Mouse (Mus musculus) heart, postnatal 36 days (tissue): ENCODE results near the gene Eprs. TPM values are rescaled to one million over a fixed set of nuclear protein-coding genes. Genes with fewer than 3 reads are reported as not detected.

Source experiments
- DNase-seq, 2 experiments: peaks; one replicate each; pipeline ENCODE4 v3.0.0; 2021 to 2022
- intact Hi-C: fragments of 180-260 bp; cut with DNase I; formaldehyde crosslinking; loops from one replicate; pipeline ENCODE4 v1.15.1; 2025
- microRNA-seq, 2 experiments: library from miRNA; unstranded; fragments of <30 nt; microRNA quantifications; one replicate each; pipeline ENCODE4 v1.2.0; 2021; ENCODE audit warnings: borderline number of aligned reads in 2 of 2
- total RNA-seq, 2 experiments: library from RNA; stranded (reverse); gene quantifications; 2 replicates each; pipeline ENCODE4 v1.2.3; 2021

Gene Eprs
- total RNA-seq, 2 experiments from 2014 or later = 78.7 to 85.3 TPM

DNA sequence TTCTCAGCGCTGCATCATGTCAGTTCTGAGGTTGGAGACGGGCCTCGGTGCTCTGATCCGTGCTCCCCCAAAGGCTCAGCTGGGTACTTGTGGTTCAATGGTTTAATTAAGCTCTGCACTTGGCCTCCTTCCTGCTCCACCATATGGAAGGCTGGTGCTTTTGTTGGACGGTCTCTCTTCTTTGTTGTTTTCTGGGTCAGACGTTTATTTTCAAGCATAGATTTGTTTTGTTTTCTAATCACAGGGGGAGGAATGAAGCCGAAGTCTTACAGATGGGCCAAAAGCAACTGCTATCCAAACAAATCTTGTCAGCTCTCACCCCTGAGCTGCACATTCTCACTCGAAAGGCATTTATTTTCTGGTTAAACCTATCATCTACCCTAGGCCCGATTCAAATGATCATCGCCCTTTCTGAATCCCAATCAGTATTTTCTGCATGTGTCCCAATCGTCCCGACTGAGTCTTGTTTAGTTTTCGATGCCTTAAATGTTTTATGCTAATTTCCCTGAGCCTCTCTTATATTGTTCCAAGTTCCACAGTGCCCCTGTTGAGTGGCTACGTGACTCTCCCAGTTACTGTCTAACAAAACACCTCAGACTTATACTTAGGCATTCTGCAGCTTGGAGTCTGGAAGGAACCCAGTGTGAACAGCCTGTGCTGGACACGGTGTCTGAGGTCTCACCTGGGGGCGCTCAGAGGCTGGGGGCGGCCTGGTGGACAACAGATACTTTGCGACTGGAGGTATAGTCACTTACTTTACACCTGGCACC is 79.0 kb downstream of the Eprs start:
- intact Hi-C loops = no loop called here
- no peak for DNase-seq

DNA sequence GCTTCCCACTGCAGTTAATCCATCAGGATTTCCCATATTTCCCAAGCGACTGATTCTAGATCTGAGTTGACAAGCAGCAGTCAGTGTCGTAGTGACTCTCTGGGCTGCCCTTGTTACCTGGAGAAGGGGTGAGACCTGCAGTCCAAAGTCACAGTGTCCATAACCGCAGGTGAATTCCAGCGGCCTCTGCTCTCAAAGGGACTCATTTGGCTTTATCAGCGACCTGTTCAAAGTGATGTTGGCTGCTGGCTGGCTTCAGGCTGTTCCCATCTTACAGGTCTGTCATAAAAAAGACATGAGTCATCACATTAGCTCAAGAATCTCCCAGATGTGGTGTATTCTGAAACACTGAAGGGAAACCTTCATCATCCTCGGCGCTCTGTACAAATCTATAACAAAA is 86.1 kb downstream of the Eprs start:
- DNase-seq = no peak
- intact Hi-C loops = no loop called here

DNA sequence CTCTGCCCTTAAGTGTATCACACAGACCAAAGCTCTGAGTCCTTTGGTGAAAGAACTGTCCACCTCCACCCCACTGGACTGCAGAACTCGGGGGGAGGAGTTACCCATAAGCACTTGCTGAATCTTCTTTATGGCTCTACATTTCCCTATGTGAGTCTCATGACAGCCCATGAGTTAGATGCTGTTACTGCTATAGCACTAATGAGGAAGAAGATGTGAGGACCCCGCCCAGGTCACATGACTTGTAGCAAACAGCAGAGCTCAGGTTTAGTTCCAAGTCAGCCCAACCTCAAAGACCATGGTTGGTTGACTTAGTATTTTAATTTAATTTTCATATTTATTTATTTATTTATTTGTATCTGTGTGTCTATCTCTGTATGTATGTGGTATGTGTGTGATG is 86.9 kb downstream of the Eprs start:
- intact Hi-C loops = no loop called here
- DNase-seq = no peak

DNA sequence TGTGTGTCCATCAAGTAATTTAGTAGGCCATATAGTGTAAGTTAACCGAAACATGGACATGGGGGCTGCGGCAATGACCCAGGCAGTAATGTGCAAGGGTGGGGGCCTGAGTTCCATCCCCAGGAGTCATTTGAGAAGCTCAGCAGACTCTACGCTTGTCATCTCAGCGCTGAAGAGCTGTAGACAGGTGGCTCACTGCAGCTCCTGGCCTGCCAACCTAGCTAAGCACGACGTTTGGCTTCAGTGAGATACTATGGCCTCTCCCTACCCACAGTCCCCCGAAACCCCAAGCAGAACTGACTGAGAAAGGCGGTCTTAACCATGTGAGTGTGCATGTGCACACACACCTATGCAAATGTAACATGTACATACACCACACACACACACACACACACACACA is 88.2 kb downstream of the Eprs start:
- intact Hi-C loops = no loop called here
- DNase-seq = no peak

DNA sequence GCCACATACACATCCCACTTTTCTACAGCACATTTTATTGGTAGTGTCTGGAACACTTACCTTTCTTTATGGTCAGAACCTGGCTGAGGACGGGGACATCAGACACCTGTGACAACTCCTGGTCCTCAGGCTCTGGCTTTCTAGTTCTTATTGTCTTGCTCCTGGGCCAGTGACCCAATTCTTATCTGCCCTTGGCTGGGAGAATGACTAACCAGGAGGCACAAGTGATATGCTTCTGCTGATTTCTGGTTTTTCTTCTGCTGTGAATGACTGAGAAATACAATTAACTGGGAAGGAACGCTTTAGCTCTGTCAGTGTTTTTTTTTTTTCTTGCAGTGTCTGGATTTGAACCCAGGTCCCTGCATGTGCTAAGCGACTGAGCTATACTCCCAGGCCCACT is 88.7 kb downstream of the Eprs start:
- intact Hi-C loops = no loop called here

DNA sequence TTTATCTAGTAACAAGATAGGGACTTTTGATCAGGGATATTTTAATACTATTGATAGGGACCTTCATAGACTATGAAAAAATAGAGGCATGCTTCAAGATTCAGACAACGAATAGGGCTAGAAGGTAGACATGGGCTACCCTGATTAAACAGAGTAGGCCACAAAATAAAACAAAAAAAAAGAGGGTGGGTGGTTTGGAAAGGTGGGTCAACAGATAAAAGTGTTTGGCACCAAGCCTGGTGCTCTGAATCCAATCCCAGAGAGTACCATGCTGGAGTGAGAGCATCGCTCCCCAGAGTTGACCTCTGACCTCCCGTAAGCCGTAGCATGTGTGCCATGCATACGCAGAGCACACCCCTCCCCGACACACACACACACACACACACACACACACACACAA is 89.6 kb downstream of the Eprs start:
- no peak for DNase-seq
- intact Hi-C loops = no loop called here

More for the DNA sequence above, 88.7 kb downstream of the Eprs start:
- DNase-seq = no peak

DNA sequence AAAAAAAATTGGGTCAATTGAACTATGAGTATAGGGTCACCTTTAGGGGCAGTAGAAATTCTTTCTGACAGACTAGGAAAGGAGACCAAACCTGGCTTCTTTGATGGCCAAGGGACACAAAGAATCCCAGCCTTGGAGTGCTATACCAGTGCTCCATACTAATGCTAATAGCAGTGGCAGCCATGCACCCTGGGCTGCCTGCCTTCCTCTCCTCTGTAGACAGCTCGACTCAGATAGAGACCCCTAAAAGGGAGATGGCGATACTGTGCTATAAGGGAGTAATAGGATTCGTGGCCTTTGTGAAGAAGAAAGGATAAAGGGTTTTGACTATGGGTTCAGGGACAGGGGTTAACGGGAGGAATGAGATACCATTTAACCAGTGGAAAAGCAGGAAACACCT is 91.3 kb downstream of the Eprs start:
- intact Hi-C loops = no loop called here
- DNase-seq = no peak

DNA sequence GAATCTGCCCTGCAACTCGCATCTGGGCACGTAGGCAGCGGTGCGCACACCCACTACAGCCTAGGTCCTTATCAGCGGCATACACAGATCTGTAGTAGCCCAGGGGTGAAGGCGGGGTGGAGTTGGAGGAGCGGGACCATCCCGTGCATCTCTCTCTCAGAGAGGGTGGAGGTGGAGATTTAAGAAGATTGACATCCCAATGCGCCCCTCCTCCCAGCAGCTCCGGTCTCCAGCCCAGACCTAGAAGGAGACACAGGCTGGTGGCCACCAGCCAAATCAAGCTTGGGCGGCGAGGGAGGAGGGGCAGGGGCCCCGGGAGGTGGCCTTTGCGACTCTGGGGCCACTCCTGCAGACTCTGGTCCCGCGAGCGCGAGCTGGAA is 91.7 kb downstream of the Eprs start, which contains the start of gene Slc30a10:
Gene Slc30a10, plus strand, starts transcription at position 274 of the 380 bp plus-strand sequence.
- intact Hi-C loops = no loop called here
- DNase-seq = no peak

DNA sequence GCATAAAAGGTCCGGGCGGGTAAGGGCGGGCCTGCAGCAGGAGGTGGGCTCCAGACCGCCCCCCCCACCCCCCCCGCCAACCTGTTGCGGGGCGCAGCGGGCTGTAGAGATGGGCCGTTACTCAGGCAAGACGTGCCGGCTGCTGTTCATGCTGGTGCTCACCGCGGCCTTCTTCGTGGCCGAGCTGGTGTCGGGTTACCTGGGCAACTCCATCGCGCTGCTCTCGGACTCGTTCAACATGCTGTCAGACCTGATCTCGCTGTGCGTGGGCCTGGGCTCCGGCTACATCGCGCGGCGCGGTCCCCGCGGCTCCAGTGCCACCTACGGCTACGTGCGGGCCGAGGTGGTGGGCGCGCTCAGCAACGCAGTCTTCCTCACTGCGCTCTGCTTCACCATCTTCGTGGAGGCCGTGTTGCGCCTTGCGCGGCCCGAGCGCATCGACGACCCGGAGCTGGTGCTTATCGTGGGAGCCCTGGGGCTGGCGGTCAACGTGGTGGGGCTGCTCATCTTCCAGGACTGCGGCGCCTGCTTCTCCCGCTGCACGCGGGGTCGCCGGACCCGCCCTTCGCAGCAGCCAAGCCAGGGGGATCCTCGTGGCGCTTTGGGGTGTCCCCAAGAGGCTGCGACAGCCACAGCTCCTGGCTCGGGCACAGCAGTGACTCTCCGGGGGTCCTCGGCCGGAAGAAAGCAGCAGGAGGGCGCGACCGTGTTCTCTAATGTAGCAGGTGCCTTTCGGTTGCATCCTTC is 92.3 kb downstream of the Eprs start:
- DNase-seq = no peak
- intact Hi-C loops = no loop called here

DNA sequence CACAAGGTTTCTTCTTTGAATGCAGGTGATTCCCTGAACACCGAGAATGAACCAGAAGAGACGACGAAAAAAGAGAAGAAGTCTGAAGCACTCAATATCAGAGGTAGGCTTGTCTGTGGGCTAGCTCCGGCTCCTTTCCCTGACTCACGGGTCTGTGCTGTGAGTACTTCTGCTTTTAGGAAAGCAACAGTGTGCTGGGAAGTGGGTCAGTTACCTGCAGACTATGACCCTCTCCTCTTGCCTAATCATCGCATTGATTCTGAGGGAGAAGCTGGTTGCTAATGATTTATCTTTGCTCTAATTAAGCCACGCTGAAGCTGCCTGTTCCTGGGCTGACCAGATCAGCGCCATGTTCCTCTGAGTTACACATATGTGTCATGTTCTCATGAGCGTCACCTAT is 93.5 kb downstream of the Eprs start:
- intact Hi-C loops = no loop called here
- DNase-seq = no peak

DNA sequence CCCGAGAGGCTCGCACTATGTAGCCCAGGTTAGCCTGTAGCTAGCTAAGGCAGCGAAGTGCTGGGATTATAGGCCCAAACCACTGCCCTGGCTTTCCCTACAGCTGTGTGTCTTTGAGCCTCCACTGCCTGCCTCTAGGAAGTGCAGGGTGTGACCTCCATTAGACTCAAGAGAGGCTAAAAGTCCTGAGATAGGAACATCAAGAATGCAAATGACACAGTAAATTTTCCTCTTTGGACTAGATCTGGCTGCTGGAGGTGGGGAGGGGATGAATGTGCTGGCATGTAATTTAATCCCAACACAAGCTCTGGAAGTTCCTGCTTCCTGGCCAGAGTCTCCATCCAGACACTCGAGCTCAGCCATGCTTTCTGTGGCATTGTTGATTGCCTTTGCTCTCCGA is 97.3 kb downstream of the Eprs start:
- intact Hi-C loops = no loop called here
- DNase-seq = no peak

DNA sequence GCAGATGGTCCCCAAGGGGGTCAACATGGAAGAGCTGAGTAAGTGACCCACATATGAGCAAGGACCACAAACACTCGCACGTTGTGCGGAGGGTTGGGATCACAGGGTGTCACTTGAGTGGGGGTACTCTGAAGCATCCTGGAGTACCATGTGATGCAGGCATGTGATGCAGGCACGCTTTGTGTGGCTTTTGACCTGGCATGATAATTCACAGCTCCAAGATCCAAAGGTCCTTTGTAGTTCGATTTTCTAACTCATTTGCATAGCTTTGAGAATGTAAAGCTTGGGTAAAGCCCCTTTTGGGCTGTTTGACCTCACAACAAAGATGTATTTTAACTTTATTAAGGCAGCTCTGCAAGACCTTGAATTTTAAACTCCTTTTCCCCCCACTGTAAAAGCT is 100.0 kb downstream of the Eprs start:
- intact Hi-C loops = no loop called here
- DNase-seq = no peak

DNA sequence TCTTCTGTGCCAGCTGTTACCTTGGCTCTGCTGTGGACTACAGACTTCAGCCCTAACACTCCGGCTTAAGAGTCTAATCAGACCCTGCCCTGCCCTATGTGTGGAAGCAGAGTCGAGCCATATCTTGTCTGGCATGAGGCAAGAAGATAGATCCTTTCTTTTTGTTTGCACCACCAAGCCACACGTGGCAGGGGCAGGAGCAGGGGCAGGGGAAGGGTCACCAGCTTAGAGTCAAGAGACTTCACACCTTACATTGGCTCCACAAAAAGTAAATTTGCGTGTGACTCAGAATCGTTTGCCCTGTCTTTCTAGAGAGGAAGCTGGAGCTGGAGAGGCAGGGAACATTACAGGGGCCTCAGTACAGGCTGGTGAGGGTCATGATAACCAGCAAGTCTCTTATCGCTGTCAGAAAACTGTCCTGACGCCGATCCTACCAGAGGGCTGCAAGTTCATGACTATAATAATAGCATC is 106.7 kb downstream of the Eprs start:
- no peak for DNase-seq
- intact Hi-C loops = no loop called here

DNA sequence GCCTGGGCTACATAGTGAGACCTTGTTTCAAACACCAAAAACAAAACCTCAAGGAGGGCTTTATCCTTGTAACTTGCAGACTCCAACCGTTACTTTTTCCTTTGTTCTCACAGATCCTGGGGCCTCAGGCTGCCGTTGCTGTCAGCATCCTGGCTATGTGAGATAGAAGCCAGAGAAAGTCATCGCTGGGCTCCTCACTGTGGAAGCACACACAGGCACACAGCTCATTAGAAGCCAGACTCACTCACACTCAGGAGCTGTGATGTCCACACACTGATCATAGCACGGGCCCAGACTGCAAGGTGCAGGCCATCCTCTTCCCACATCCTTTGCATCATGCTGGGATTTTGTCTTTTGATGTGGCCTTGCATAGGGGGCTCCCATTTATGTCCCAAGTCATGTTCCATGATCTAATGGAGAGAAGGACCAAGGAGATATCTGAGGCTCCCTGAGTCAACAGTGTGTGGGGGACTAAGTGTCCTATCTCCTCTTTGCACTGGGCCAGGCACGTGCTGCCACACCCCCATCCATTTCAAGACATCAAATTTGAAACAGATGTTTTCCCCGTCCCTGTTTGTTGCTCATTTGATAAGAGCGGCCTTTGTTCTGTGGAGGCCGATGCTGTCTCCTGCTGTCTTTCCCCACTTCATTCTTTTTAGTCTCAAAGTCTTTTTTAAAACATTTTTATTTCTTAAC is 109.3 kb downstream of the Eprs start:
- intact Hi-C loops = no loop called here
- DNase-seq = no peak

DNA sequence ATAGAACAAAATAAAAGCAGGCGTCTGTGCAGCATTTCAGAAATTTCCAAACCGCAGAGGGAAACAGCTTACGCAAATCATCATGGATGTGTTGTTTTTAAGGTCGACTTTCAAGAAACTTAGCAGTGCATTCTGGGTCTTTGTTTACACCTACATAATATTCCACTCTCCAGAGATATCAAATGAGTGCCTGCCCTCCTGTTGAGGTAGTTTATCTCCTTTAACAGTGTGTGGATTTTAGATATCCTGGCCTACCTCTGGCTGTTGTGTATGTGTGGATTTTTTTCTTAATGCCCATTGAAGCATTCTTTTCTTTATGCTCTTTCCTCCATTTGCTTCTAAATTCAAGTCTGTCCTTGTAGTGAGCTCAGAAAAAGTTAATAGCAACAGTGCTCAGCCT is 109.9 kb downstream of the Eprs start:
- intact Hi-C loops = no loop called here
- DNase-seq = no peak

DNA sequence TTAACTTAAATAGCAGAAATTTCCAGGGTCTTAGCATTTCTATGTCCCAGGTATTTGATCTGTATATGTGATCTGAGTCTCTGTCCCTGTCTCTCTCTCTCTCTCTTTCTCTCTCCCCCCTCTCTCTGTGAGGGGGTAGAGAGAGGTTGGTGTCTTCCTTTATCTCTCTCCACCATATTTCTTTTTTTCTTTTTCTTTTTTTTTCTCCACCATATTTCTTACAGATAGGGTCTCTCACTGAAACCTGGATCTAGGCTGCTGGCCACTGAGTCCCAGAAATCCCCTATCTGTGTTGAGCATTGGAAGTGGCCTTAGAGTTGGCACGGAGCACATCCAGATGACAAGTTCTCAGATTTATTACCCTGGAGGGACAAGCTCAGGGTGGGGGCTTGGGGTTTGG is 110.6 kb downstream of the Eprs start:
- DNase-seq = no peak
- intact Hi-C loops = no loop called here

Small RNA genes lying within 50 kb of the gene (microRNA-seq; reads per million reads assigned to microRNA genes)
- gene Mir194-1 = 25.3 to 32.3 reads per million in 2 experiments
- gene Mir215 = 45.1 to 111 reads per million in 2 experiments

Other genes starting within 250 kb of the Eprs start
- gene Rab3gap2, start 158.9 kb upstream of the Eprs start, total RNA-seq = 10 to 100 TPM; 21.5 to 22.9 TPM
- 10 to 100 TPM; 81.2 to 83.4 TPM for gene Iars2, start 33.6 kb upstream of the Eprs start, total RNA-seq
- 10 to 100 TPM; 23.4 to 27.0 TPM for gene Bpnt1, start 30.9 kb upstream of the Eprs start, total RNA-seq
- not detected for gene Slc30a10, start 91.8 kb downstream of the Eprs start, total RNA-seq